Mouse (Mus musculus): ENCODE measurements at regions not wholly inside any gene's neighbourhood (a gene's known extent, or its start where the extent isn't known, plus 50 kb on each side); places are given as distances from the start of the nearest gene placed in this dataset.

- 77% methylated on average over 2 of the region's 2 CpGs for WGBS
- H3K9ac ChIP-seq: no peak overlapping the region
- no peak overlapping the region for H3K27ac ChIP-seq
- no peaks in the 10 kb centered on the region for H3K36me3 ChIP-seq (replicated peaks)
- no peaks in the 10 kb centered on the region for H3K9me3 ChIP-seq
- no peak overlapping the region for H3K4me2 ChIP-seq
- ATAC-seq (ENCODE audit: low FRiP score): no peak
- H3K4me1 ChIP-seq: no peaks in the 10 kb centered on the region
- no peaks in the 10 kb centered on the region for H3K27me3 ChIP-seq
- H3K4me3 ChIP-seq (replicated peaks): no peak overlapping the region
Observed at GRCm38 (mm10) chr6:81673316-81673715, 250.2 kb upstream of the Gcfc2 start.

DNA sequence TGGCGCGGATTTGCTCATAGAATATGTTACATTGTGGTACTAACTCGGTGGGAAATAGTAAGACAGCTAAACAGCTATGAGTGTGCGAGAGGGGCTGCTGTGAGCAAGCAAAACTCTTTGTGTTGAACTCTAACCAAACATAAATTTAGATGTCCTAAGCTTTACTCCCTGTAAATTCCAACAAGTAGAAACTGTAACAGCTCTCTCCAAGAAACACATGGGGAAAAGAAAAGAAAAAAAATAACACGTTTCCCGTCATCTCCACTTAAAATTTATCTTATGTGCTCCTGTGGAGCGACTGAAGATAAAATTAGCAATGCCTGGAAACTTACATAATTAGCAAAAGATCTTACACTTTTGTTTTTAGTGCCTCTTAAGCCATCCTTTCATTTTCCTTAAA lies 226.2 kb upstream of the Gcfc2 start:
- Histone ChIP-seq H3K9ac (no peak overlapping the region), H3K9me3 (no peaks in the 10 kb centered on the region), H3K27me3 (no peaks in the 10 kb centered on the region), H3K36me3 (replicated peaks) (no peaks in the 10 kb centered on the region), H3K4me1 (no peaks in the 10 kb centered on the region), H3K4me2 (no peak overlapping the region), H3K4me3 (replicated peaks) (no peak overlapping the region), H3K27ac (no peak overlapping the region)
- 91% methylated on average over 7 of the region's 7 CpGs for WGBS
- no peak for ATAC-seq (ENCODE audit: low FRiP score)

DNA sequence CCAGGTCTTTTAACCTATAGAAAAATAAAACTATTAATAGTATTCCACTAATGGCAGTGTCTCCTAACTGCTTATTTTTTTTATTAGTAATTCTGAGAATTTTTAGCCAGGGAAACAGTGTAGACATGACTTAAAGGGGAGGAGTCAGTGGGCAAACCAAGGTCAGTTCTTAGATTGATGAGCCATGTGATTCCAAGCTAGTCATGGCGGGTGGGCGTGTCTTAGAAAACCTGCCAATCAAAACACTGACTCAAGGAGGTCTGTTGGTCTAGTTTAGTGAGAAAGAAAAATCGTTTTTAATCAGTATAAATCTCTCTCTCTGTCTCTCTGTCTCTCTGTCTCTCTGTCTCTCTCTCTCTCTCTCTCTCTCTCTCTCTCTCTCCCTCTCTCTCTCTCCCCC lies 225.3 kb upstream of the Gcfc2 start:
- Histone ChIP-seq H3K36me3 (replicated peaks) (no peaks in the 10 kb centered on the region), H3K27me3 (no peaks in the 10 kb centered on the region), H3K4me1 (no peaks in the 10 kb centered on the region), H3K4me2 (no peak overlapping the region), H3K27ac (no peak overlapping the region), H3K9me3 (no peaks in the 10 kb centered on the region), H3K9ac (no peak overlapping the region), H3K4me3 (replicated peaks) (no peak overlapping the region)
- no peak for ATAC-seq (ENCODE audit: low FRiP score)
- WGBS: 82% methylated on average over 3 of the region's 3 CpGs

GRCm38 (mm10) chr6:81714867-81715266 lies 208.6 kb upstream of the Gcfc2 start:
- 64% methylated on average over 3 of the region's 3 CpGs for WGBS
- no peak for ATAC-seq (ENCODE audit: low FRiP score)

GRCm38 (mm10) chr6:81716371-81716770 lies 207.1 kb upstream of the Gcfc2 start:
- Histone ChIP-seq H3K4me3 (replicated peaks) (no peak overlapping the region), H3K9me3 (no peaks in the 10 kb centered on the region), H3K27me3 (no peaks in the 10 kb centered on the region), H3K4me1 (no peaks in the 10 kb centered on the region), H3K27ac (no peak overlapping the region), H3K4me2 (no peak overlapping the region), H3K36me3 (replicated peaks) (no peaks in the 10 kb centered on the region), H3K9ac (no peak overlapping the region)
- WGBS: 68% methylated on average over 5 of the region's 5 CpGs
- no peak for ATAC-seq (ENCODE audit: low FRiP score)

More at GRCm38 (mm10) chr6:81714867-81715266, 208.6 kb upstream of the Gcfc2 start:
- Histone ChIP-seq H3K36me3 (replicated peaks) (no peaks in the 10 kb centered on the region), H3K4me3 (replicated peaks) (no peak overlapping the region), H3K27me3 (no peaks in the 10 kb centered on the region), H3K4me2 (no peak overlapping the region), H3K27ac (no peak overlapping the region), H3K9me3 (no peaks in the 10 kb centered on the region), H3K9ac (no peak overlapping the region), H3K4me1 (no peaks in the 10 kb centered on the region)

DNA sequence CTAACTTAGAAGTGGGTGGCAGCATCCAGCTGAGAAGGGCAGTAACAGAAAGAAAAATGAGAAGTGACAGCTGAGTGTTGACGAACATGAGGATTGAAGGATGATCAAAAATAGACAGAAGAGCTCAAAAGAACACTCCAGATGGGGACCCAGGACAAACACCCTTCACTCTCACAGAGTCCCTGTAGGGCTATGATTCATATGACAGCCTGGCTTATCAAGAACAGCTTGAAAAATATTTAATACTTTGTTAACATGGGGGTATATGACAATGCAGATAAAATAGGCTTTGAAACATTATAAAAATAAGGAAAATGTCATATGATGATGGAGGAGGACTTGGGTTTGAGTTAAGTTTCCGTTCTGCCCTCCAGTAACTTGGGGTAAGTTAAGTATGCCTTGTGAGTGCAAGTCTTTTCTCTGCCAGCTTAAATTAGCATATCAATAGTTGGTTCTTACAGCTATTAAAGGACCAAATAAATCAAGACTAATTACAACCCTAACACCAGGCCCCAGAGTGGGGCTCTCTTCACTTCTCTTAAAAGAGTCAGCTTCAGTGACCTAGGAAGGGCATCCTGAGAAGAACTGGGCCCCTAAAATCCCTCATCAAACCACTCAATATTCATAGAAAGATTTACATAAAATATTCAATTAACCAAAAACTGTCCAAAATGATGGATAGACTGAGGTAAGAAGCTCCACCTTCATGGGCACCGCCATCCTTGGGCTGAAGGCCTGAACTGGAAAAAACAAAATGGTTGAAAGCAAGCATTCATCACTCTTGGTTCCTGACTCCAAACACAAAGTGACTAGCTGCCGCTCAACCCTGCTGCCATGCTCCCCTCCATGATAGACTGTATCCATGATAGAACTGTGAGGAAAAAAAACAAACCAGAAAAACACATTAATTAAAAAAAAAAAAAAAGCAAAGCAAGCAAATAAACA lies 198.6 kb upstream of the Gcfc2 start:
- no peak overlapping the region for H3K4me2 ChIP-seq
- H3K9ac ChIP-seq: no peak overlapping the region
- H3K27ac ChIP-seq: no peak overlapping the region
- no peaks in the 10 kb centered on the region for H3K9me3 ChIP-seq
- H3K36me3 ChIP-seq (replicated peaks): no peaks in the 10 kb centered on the region
- peak; percentile 49; the same call in 1 of the 2 replicates for ATAC-seq (ENCODE audit: low FRiP score)
- WGBS: 52% methylated on average over 4 of the region's 4 CpGs
- peaks cover 5% of the 10 kb centered on the region; the same call in 1 of the 2 replicates for H3K4me1 ChIP-seq
- H3K4me3 ChIP-seq (replicated peaks): no peak overlapping the region
- no peaks in the 10 kb centered on the region for H3K27me3 ChIP-seq

GRCm38 (mm10) chr6:81731631-81732030 lies 191.8 kb upstream of the Gcfc2 start:
- ATAC-seq (ENCODE audit: low FRiP score): no peak
- H3K4me2 ChIP-seq: no peak overlapping the region
- no peaks in the 10 kb centered on the region for H3K4me1 ChIP-seq
- no peaks in the 10 kb centered on the region for H3K36me3 ChIP-seq (replicated peaks)
- no peaks in the 10 kb centered on the region for H3K9me3 ChIP-seq
- no peak overlapping the region for H3K4me3 ChIP-seq (replicated peaks)
- 76% methylated on average over 5 of the region's 5 CpGs for WGBS
- no peak overlapping the region for H3K9ac ChIP-seq
- H3K27me3 ChIP-seq: no peaks in the 10 kb centered on the region
- H3K27ac ChIP-seq: no peak overlapping the region

DNA sequence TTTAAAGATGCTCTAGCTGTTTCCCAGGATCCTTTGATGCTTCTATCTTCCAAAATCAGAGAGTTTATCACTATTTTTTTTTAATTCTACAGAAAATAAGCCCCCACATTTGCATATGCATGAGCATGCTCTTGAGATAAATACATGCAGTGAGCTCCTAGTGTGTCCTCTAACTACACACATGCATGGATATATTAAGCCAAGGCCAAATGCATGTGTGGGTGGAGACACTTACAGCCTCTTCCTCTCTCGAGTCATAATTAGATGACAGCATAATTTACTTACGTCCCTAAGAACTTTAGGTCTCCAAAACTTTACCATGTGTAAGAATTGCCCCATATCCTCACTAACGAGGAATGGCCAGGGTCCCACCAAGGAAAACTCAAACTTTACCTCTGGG lies 189.9 kb upstream of the Gcfc2 start:
- H3K4me2 ChIP-seq: no peak overlapping the region
- H3K36me3 ChIP-seq (replicated peaks): no peaks in the 10 kb centered on the region
- H3K27me3 ChIP-seq: no peaks in the 10 kb centered on the region
- H3K4me3 ChIP-seq (replicated peaks): no peak overlapping the region
- ATAC-seq (ENCODE audit: low FRiP score): no peak
- no peaks in the 10 kb centered on the region for H3K4me1 ChIP-seq
- 79% methylated on average over 3 of the region's 3 CpGs for WGBS
- H3K27ac ChIP-seq: no peak overlapping the region
- no peaks in the 10 kb centered on the region for H3K9me3 ChIP-seq
- no peak overlapping the region for H3K9ac ChIP-seq

DNA sequence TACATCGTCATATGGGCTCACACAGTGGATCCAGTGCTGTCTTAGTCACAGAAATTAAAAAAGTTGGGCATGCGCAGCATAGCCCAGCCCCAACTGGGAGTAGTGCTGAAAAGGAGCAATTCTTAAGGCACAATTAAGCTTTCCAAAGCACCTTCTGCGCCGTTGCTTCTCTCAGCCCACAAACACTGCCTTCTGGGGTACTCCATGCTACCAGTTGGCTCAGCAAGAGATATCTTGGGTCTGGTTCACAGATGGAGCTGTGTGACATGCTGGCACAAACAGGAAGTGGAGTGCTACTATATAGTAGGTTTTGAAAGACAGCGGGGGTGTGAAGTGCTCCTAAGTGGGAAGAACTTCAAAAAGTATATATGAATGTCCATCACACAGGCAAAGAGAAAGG lies 185.0 kb upstream of the Gcfc2 start:
- Histone ChIP-seq H3K9me3 (no peaks in the 10 kb centered on the region), H3K36me3 (replicated peaks) (no peaks in the 10 kb centered on the region)

DNA sequence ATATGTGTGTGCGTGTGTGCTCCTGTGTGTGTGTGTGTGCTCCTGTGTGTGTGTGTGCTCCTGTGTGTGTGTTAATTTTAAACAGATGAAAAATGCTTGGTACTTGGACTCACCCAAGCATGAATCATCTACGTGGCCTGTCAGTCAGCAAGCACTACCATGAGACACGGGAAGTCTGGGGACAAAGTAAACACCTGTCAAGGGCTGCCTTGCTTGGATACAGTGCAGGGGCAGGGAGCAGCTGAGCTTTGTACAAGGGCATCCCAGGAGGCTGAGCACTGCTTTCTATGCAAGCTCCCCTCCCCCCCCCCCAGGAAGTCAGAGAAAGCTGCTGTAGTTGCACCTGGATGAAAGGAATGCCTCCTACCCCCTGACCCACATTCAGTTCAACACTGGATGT lies 173.8 kb upstream of the Gcfc2 start:
- 64% methylated on average over 3 of the region's 3 CpGs for WGBS
- Histone ChIP-seq H3K36me3 (replicated peaks) (no peaks in the 10 kb centered on the region), H3K4me3 (replicated peaks) (no peak overlapping the region), H3K9me3 (no peaks in the 10 kb centered on the region), H3K27ac (no peak overlapping the region), H3K9ac (no peak overlapping the region), H3K4me2 (no peak overlapping the region), H3K4me1 (no peaks in the 10 kb centered on the region), H3K27me3 (no peaks in the 10 kb centered on the region)
- no peak; the same call in 1 of the 2 replicates for ATAC-seq (ENCODE audit: low FRiP score)

More for the DNA sequence above, 185.0 kb upstream of the Gcfc2 start:
- no peak overlapping the region for H3K4me2 ChIP-seq
- no peak overlapping the region for H3K4me3 ChIP-seq (replicated peaks)
- 91% methylated on average over 5 of the region's 5 CpGs for WGBS
- H3K27me3 ChIP-seq: no peaks in the 10 kb centered on the region
- H3K27ac ChIP-seq: no peak overlapping the region
- no peak for ATAC-seq (ENCODE audit: low FRiP score)
- no peaks in the 10 kb centered on the region for H3K4me1 ChIP-seq
- H3K9ac ChIP-seq: no peak overlapping the region

- Histone ChIP-seq H3K4me2 (no peak overlapping the region), H3K36me3 (replicated peaks) (no peaks in the 10 kb centered on the region)
- ATAC-seq (ENCODE audit: low FRiP score): no peak
Observed at GRCm38 (mm10) chr6:81751631-81752030, 171.8 kb upstream of the Gcfc2 start.

DNA sequence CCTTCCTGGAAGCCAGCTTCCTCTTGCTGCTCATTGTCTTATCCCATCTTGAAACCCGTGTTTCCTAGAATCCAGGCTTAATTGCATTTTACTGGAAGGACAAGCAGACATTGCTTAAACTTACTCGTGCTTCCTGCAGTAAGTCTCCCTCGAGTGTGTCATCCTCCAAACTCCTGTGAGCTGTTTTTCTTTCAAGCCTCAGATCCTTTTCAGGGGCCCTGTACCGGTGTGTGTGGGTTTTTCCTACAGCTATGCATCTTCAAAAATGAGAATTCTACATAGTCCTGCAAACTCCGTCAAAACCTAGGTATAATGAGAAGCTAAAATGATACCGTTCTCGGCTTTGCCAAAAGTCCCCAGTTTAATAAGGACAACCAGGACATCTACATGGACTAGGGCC lies 167.2 kb upstream of the Gcfc2 start:
- Histone ChIP-seq H3K4me2 (no peak overlapping the region), H3K4me1 (no peaks in the 10 kb centered on the region), H3K9me3 (no peaks in the 10 kb centered on the region), H3K4me3 (replicated peaks) (no peak overlapping the region), H3K36me3 (replicated peaks) (no peaks in the 10 kb centered on the region), H3K27me3 (no peaks in the 10 kb centered on the region), H3K27ac (no peak overlapping the region), H3K9ac (no peak overlapping the region)
- ATAC-seq (ENCODE audit: low FRiP score): no peak
- WGBS: 90% methylated on average over 7 of the region's 7 CpGs

More at GRCm38 (mm10) chr6:81751631-81752030, 171.8 kb upstream of the Gcfc2 start:
- Histone ChIP-seq H3K4me1 (no peaks in the 10 kb centered on the region), H3K27ac (no peak overlapping the region), H3K9me3 (no peaks in the 10 kb centered on the region), H3K4me3 (replicated peaks) (no peak overlapping the region), H3K27me3 (no peaks in the 10 kb centered on the region), H3K9ac (no peak overlapping the region)
- 93% methylated on average over 5 of the region's 5 CpGs for WGBS

- Histone ChIP-seq H3K27ac (no peak overlapping the region), H3K4me2 (no peak overlapping the region), H3K27me3 (no peaks in the 10 kb centered on the region), H3K36me3 (replicated peaks) (no peaks in the 10 kb centered on the region), H3K9ac (no peak overlapping the region), H3K4me3 (replicated peaks) (no peak overlapping the region), H3K9me3 (no peaks in the 10 kb centered on the region), H3K4me1 (no peaks in the 10 kb centered on the region)
- 94% methylated on average over 5 of the region's 5 CpGs for WGBS
- no peak for ATAC-seq (ENCODE audit: low FRiP score)
Observed at GRCm38 (mm10) chr6:81758876-81759275, 164.6 kb upstream of the Gcfc2 start.

Measured in forebrain, embryonic 12.5 days (tissue).